Mouse (Mus musculus): ENCODE measurements at regions not wholly inside any gene's neighbourhood (a gene's known extent, or its start where the extent isn't known, plus 50 kb on each side); places are given as distances from the start of the nearest gene placed in this dataset.
A peak's percentile ranks its signal among the peaks of the same experiment; 100 is the strongest.

DNA sequence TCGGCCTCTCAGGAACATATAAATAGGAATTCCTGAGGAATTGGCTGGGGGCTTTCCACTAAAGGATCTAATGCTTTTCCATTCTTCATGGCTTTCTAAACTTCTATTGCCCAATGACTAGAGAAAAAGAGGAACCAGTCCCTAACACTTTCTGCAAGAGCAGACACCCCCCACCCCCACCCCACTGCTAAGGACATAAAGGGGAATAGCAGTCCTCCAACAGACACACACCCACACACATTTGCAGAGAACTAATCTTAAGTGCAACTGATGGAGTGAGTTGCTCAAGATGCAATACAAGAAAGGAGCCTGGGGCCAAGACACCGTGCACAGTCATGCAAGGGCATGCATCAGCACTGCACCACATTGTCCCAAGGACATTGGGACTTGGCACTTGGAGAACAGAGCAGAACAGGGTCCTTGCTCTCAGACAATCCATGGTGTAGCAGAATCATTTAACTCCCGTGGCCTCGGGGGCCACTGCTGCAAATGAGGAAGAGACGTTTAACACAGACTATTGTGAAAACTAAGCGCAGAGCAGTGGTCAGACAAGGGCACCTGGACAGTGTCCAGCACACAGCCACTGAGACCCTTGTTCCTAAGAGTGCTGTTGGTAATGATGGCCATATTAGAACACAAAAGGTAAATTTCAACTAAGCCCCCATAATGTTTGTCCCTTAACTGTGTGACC is 161.1 kb downstream of the Xpnpep1 start:
- no peak overlapping the region for H3K9ac ChIP-seq (replicated peaks)
- 0 out of 2 replicates have a peak, but pooled peaks cover 3% of the 10 kb centered on the region for H3K4me1 ChIP-seq (replicated peaks)
- H3K27me3 ChIP-seq: peaks cover 2% of the 10 kb centered on the region; the same call in 1 of the 2 replicates
- H3K27ac ChIP-seq: no peak overlapping the region
- no peaks in the 10 kb centered on the region for H3K9me3 ChIP-seq
- no peak overlapping the region for H3K4me2 ChIP-seq
- H3K36me3 ChIP-seq: no peaks in the 10 kb centered on the region
- WGBS: 78% methylated on average over 6 of the region's 6 CpGs
- no peak for ATAC-seq (ENCODE audit: insufficient number of reproducible peaks, insufficient read depth, low FRiP score, low TSS enrichment, low read depth)
- no peak overlapping the region for H3K4me3 ChIP-seq (replicated peaks)

DNA sequence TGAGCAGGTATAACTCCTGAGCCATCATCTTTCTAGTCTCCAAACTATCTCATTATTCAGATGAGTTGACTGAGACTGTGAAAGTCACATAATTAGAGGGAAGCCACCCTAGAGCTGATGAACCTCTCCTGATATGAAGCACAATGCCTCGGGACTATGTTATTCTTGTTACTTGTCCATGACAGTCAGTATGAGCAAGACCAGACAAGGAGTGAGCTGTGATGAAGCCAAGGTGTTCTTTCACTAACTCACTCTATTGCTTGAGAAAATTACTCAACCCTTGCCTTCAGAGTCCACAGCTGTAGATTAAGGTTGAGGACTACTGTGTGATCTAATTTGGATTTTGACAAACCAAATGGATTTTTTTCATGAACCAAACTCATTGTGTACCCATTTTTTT is 173.4 kb downstream of the Xpnpep1 start:
- WGBS: 87% methylated on average over 1 of the region's 1 CpGs

DNA sequence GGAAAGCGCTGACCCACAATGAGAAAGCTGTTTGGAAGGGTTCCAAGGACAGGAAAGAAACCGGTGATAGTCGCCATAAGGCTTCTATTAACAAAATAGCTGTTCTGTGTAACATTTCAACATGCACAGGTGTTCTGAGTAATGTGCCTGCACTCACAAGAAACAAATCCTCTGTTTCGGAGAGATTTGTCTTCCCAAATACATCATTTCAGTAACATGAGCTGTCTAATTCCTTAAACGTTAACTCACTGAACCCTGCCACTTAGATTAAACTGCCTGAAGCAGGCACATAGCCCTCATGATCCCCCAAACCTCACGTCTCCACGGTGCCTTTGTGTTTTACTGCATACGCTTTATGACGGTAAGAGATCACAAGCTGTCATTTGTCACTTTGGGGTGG is 178.4 kb downstream of the Xpnpep1 start:
- H3K4me3 ChIP-seq (replicated peaks): no peak overlapping the region
- H3K4me2 ChIP-seq: peak overlapping the region; percentile 30; the same call in 1 of the 2 replicates
- peaks cover 10% of the 10 kb centered on the region for H3K4me1 ChIP-seq (replicated peaks)
- no peaks in the 10 kb centered on the region for H3K36me3 ChIP-seq
- WGBS: 29% methylated on average over 9 of the region's 9 CpGs
- no peaks in the 10 kb centered on the region for H3K27me3 ChIP-seq
- no peak overlapping the region for H3K27ac ChIP-seq
- no peaks in the 10 kb centered on the region for H3K9me3 ChIP-seq
- H3K9ac ChIP-seq (replicated peaks): no peak overlapping the region
- no peak for ATAC-seq (ENCODE audit: insufficient number of reproducible peaks, insufficient read depth, low FRiP score, low TSS enrichment, low read depth)

More for the DNA sequence above, 173.4 kb downstream of the Xpnpep1 start:
- H3K9ac ChIP-seq (replicated peaks): no peak overlapping the region
- H3K4me1 ChIP-seq (replicated peaks): peaks cover 5% of the 10 kb centered on the region
- no peak overlapping the region for H3K4me3 ChIP-seq (replicated peaks)
- H3K4me2 ChIP-seq: no peak overlapping the region
- no peak for ATAC-seq (ENCODE audit: insufficient number of reproducible peaks, insufficient read depth, low FRiP score, low TSS enrichment, low read depth)
- H3K27ac ChIP-seq: no peak overlapping the region
- no peaks in the 10 kb centered on the region for H3K36me3 ChIP-seq
- H3K9me3 ChIP-seq: no peaks in the 10 kb centered on the region
- no peaks in the 10 kb centered on the region for H3K27me3 ChIP-seq

DNA sequence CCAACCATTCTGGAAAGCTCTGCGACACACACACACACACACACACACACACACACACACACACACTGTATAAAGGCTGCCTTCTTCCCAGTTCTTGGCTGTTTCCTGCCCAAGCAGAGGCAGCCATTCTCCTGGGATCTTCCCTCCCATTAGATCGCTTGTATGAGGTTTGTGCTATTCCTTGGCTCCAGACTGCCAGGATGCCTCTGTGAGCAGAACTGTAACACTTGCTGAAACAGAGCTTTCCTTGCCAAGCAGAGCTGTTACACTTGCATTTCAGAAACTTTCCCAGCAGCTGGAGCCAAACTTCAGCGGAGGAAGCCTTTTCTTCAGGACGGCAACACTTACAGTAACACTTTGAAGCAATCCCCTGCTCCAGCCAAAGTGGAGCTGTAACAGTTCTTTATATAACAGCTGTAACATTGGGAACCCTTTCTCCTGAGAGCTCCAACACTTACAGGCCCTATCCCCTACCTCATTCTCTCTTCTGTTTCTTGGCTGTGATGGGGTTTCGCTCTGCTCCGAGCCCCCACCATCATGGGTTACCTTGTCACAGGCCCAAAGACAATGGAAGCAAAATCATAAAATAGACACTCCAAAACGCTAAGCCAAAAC is 185.8 kb downstream of the Xpnpep1 start:
- Histone ChIP-seq H3K4me2 (no peak overlapping the region), H3K9me3 (no peaks in the 10 kb centered on the region), H3K4me3 (replicated peaks) (no peak overlapping the region), H3K27me3 (no peaks in the 10 kb centered on the region), H3K4me1 (replicated peaks) (no peaks in the 10 kb centered on the region), H3K9ac (replicated peaks) (no peak overlapping the region), H3K36me3 (no peaks in the 10 kb centered on the region), H3K27ac (peak overlapping the region; percentile 64)
- WGBS: 76% methylated on average over 7 of the region's 7 CpGs
- ATAC-seq (ENCODE audit: insufficient number of reproducible peaks, insufficient read depth, low FRiP score, low TSS enrichment, low read depth): no peak

DNA sequence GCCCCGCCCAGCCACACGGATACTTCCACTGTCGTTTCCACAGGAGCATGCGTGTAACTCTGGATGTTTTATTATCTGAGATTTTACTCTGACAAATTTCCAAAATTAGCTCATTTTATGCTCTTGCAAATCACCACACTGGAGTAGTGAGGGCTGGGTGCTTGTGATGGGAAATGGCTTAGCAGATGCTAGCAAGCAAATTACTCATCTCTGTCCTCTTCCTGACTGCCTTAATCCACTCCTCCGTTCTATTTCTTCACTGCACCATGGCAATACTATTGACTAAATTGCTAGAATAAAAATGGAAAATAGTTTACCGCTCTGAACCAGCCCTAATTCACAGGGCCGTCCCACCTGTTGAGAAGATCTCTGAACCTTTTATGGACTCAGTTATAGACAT is 223.8 kb downstream of the Xpnpep1 start:
- no peak overlapping the region for H3K4me2 ChIP-seq
- H3K27ac ChIP-seq: no peak overlapping the region
- WGBS: 88% methylated on average over 7 of the region's 7 CpGs
- no peak overlapping the region for H3K9ac ChIP-seq (replicated peaks)
- no peaks in the 10 kb centered on the region for H3K36me3 ChIP-seq
- no peaks in the 10 kb centered on the region for H3K27me3 ChIP-seq
- H3K9me3 ChIP-seq: no peaks in the 10 kb centered on the region
- H3K4me1 ChIP-seq (replicated peaks): no peaks in the 10 kb centered on the region
- ATAC-seq (ENCODE audit: insufficient number of reproducible peaks, insufficient read depth, low FRiP score, low TSS enrichment, low read depth): no peak
- H3K4me3 ChIP-seq (replicated peaks): no peak overlapping the region

DNA sequence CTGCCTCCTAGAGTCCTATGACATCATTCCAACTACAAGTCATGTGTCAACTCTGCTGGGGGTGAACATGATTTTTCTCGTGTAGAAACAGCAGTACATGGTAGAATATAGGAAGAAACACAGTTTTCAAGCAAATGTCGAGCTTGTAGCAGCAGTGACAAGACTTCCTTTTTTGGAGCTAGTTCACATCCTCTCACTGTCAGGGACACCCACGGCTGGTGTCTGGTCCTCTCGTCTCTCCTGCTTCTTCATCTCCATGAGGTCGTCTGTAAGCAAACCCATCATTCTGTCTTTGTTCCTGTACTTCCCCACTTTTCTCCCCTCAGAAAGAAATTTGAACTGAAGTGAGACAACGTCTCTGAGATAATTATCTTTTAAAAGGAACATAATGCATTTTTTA is 228.0 kb downstream of the Xpnpep1 start:
- no peaks in the 10 kb centered on the region for H3K9me3 ChIP-seq
- no peak overlapping the region for H3K4me2 ChIP-seq
- no peaks in the 10 kb centered on the region for H3K27me3 ChIP-seq
- no peak for ATAC-seq (ENCODE audit: insufficient number of reproducible peaks, insufficient read depth, low FRiP score, low TSS enrichment, low read depth)
- H3K36me3 ChIP-seq: no peaks in the 10 kb centered on the region
- H3K4me3 ChIP-seq (replicated peaks): no peak overlapping the region
- 80% methylated on average over 6 of the region's 6 CpGs for WGBS
- no peak overlapping the region for H3K9ac ChIP-seq (replicated peaks)
- no peak overlapping the region for H3K27ac ChIP-seq
- no peaks in the 10 kb centered on the region for H3K4me1 ChIP-seq (replicated peaks)

DNA sequence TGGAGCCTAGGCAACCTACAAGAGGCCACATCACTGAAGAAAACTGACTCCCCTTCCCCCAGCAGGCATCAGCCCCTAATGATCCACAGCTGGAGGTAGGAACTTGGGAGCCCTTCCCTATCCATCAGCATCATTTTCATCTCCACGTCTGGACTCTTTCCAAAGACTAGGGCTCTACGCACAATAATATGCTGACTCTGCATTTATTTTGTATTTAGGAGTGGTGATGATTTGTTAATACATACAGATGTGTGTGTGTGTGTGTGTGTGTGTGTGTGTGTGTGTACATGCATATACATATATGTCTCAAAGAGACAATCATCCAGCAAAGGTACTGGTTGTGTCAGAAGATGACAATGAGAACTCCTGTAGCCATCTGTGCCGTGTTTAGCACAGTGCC is 251.2 kb downstream of the Xpnpep1 start:
- Histone ChIP-seq H3K4me2 (no peak overlapping the region), H3K27ac (no peak overlapping the region), H3K9ac (replicated peaks) (no peak overlapping the region), H3K27me3 (no peaks in the 10 kb centered on the region), H3K4me1 (replicated peaks) (no peaks in the 10 kb centered on the region), H3K4me3 (replicated peaks) (no peak overlapping the region), H3K9me3 (no peaks in the 10 kb centered on the region), H3K36me3 (no peaks in the 10 kb centered on the region)
- 85% methylated on average over 3 of the region's 3 CpGs for WGBS
- ATAC-seq (ENCODE audit: insufficient number of reproducible peaks, insufficient read depth, low FRiP score, low TSS enrichment, low read depth): no peak

DNA sequence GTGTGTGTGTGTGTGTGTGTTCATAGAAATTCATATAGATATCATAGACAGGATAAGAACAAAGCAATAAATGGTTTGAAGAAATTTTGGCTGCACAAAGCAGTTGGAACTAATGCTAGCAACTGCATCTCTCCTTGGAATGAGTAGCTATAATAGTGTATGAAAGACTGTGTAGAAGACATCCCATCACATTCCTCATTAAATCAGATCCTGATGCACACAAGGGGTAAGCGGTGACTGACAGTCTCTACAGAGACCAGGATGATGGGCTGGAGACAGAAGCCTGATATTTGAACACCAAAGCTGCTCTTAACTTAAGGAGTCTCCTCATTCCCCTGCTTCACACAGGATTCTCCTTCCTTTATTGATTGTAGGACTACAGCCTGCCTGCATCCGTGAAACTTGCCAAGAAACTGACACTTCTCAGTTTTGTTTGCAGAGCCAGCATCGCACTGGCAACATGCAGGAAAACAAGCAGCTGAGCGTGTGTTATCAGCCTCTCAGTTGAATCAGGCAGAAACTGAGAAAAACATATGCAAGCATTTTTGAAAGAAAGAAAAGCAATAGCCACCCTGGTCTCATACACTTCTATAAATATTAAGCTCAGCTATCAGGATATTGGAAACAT is 271.1 kb downstream of the Xpnpep1 start:
- H3K27ac ChIP-seq: no peak overlapping the region
- H3K9ac ChIP-seq (replicated peaks): no peak overlapping the region
- no peak overlapping the region for H3K4me2 ChIP-seq
- H3K27me3 ChIP-seq: no peaks in the 10 kb centered on the region
- no peak overlapping the region for H3K4me3 ChIP-seq (replicated peaks)
- no peaks in the 10 kb centered on the region for H3K36me3 ChIP-seq
- WGBS: 87% methylated on average over 4 of the region's 4 CpGs
- H3K9me3 ChIP-seq: peaks cover 7% of the 10 kb centered on the region
- no peak for ATAC-seq (ENCODE audit: insufficient number of reproducible peaks, insufficient read depth, low FRiP score, low TSS enrichment, low read depth)
- H3K4me1 ChIP-seq (replicated peaks): no peaks in the 10 kb centered on the region

DNA sequence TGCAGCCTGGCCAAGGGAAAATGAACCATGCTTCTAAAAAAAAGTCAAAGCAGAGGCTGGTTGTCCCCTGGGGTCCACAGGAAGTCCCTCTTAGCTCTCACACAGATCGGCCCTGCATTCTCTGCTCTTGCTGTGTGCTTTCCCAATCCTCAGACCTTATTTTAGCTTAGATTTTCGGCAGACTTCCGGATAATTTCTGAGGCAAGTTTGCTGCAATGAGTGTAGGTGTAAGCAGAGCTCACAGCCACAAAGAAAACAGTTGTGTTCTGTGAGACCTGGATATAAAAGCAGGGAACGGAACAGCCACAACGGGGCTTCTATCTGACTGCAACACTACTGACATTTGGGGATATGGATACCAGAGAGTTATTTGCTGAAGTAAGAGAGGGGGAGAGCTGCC is 271.9 kb downstream of the Xpnpep1 start:
- H3K9ac ChIP-seq (replicated peaks): no peak overlapping the region
- no peaks in the 10 kb centered on the region for H3K27me3 ChIP-seq
- no peak overlapping the region for H3K27ac ChIP-seq
- no peak for ATAC-seq (ENCODE audit: insufficient number of reproducible peaks, insufficient read depth, low FRiP score, low TSS enrichment, low read depth)
- H3K36me3 ChIP-seq: no peaks in the 10 kb centered on the region
- H3K4me3 ChIP-seq (replicated peaks): no peak overlapping the region
- 86% methylated on average over 5 of the region's 5 CpGs for WGBS
- H3K4me2 ChIP-seq: no peak overlapping the region
- peaks cover 7% of the 10 kb centered on the region for H3K9me3 ChIP-seq
- H3K4me1 ChIP-seq (replicated peaks): no peaks in the 10 kb centered on the region

DNA sequence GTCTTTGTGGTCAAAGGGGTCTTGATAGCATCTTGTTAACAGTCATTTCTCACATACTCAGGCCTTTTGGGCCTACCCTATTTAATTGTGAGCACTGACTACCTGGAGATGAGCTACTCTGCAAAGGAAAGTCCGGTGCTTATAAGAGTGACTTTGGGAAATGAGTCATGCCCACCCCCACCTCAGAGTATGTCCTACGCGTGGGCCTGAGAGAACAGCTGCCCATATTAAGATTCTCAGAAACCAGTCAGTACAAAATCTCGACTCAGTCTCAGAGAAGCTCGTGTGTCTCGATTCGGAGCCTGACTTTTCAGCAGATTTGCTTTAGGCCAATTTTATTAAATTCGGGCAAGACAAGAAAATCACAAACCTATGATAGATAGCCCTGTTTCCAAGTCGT is 301.1 kb downstream of the Xpnpep1 start:
- Histone ChIP-seq H3K9ac (replicated peaks) (no peak overlapping the region), H3K27me3 (no peaks in the 10 kb centered on the region), H3K36me3 (no peaks in the 10 kb centered on the region), H3K4me1 (replicated peaks) (no peaks in the 10 kb centered on the region), H3K4me2 (no peak overlapping the region), H3K4me3 (replicated peaks) (no peak overlapping the region), H3K27ac (no peak overlapping the region), H3K9me3 (no peaks in the 10 kb centered on the region)
- 87% methylated on average over 9 of the region's 9 CpGs for WGBS
- no peak for ATAC-seq (ENCODE audit: insufficient number of reproducible peaks, insufficient read depth, low FRiP score, low TSS enrichment, low read depth)

DNA sequence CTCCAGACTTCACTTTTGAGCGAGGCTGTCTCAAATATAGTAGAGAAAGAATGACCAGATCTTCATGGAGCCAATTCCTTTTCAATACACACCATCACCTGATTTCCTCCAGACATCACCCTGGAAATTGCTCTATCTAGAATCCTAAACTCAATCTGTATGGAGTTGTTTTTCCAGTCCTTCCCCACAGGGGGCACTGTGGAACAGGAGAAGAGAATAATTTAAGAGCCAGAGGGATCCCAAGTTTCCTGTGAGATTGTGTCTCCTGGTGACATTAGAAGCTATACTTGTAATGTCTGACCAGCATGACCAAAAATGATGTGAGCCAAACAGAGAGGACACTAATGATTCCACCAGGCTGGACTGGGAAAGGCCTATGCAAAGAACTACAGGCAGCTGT is 318.2 kb downstream of the Xpnpep1 start:
- ATAC-seq (ENCODE audit: insufficient number of reproducible peaks, insufficient read depth, low FRiP score, low TSS enrichment, low read depth): no peak
- Histone ChIP-seq H3K4me2 (no peak overlapping the region), H3K9me3 (no peaks in the 10 kb centered on the region), H3K4me3 (replicated peaks) (no peak overlapping the region), H3K4me1 (replicated peaks) (no peaks in the 10 kb centered on the region), H3K36me3 (no peaks in the 10 kb centered on the region), H3K27me3 (no peaks in the 10 kb centered on the region), H3K27ac (no peak overlapping the region), H3K9ac (replicated peaks) (no peak overlapping the region)
- WGBS: 26% methylated on average over 1 of the region's 1 CpGs

Data from limb, embryonic 12.5 days (tissue).